Mouse (Mus musculus) ovary, adult 18-20 months (tissue): ENCODE measurements at regions not wholly inside any gene's neighbourhood (a gene's known extent, or its start where the extent isn't known, plus 50 kb on each side); places are given as distances from the start of the nearest gene placed in this dataset.
"Not testable (repeated sequence)": the region's sequence is repeated elsewhere in the genome, so short reads cannot be mapped to it uniquely, and the experiment has no call there.

Experiments used
- DNase-seq: peaks from one replicate; pipeline ENCODE4 v3.0.0; 2022; ENCODE audit warnings: low spot score, mixed read lengths

GRCm38 (mm10) chr13:72280871-72281270 is 317.3 kb upstream of the Irx1 start:
- DNase-seq: no peak

- DNase-seq: no peak
These were observed 319.2 kb upstream of the Irx1 start for GRCm38 (mm10) chr13:72282764-72283163.

DNA sequence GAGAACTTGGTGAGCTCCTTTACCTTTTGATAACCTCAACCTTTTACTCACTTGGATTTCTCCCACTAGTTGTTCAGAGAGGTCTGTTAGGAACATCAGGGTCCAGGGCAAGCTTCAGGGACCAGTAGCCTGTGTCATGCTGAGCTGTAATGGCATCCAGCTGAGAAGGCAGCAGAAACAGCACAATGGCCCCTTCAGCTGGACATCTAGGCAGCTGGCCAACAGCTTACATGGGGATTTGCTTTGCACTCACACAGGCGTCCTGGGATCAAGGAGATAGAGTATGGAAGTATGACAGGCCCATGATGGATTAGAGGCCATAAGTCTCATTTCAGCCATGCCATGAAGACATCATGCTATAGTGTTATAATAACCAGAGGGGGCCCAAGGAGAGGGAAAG is 320.2 kb upstream of the Irx1 start:
- DNase-seq: no peak

DNA sequence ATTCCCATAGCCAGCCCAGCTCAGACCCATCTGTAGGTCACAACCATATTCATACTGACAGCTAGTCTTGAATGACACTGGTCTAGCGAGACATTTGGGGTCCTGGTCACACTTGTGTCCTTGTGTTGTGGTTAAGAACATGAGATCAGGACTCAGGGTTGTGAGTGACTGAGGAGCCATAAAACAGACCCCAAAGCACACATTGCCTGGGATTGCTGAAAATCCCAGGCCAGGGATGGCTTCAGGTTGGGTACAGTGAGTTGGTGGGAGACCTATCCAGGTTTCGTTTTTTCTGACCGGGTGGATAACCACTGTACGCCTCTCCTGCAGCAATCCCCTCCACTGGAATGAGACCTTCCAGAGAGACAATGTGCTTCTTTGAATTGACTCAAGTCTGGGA is 322.8 kb upstream of the Irx1 start:
- DNase-seq: no peak

GRCm38 (mm10) chr13:72288381-72289092 is 325.0 kb upstream of the Irx1 start:
- DNase-seq: no peak

- DNase-seq: no peak
These were observed 325.6 kb upstream of the Irx1 start for GRCm38 (mm10) chr13:72289093-72289501.

DNA sequence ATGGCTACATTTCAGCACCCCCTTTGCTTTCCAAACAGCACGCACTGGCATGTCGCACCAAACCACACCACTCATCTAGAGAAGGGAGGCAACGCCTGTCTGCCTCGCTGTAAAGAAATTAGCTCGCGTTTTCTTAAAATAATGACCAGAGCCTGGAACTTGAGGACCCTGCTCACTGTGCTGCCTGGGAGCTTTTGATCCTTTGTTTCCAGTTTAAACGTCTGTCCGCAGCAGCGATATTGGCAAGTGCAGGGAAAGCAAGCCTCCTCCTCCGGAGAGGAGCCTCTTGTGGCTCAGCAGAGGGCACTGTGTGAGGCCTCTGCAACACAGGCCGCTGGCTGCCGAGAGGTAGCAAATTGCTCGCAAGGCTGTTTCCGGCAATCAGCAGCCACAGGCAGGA is 328.8 kb upstream of the Irx1 start:
- no peak for DNase-seq

DNA sequence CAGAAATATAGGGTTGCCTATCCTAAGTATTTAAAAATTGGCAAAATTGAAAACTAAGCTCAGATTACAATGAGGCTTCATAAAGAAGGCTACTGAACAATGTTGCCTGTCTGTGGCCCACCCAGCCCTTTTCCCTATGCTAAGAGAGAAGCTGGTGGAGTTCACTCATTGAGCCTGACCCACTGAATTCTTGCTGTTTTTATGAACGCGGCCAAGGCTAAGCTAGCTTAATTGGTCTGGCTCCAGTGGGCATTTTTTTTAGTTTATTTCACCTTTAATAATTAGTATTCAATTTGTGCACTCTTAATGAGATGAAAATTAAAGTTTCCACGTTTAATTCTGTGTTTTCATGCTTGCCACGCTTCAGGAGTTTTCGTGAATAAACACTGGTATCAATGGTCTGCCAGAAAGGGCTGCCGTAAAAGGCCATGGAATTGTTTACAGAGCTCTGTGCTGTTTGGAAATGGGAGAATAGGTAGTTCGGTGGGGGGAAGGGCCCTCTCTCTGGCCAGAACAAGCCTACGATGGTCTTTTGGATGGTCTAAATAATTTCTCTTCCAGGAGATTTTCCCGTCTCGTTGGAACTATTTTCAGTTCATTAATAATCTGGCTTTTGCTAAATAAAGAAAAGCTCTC is 329.7 kb upstream of the Irx1 start:
- no peak for DNase-seq

- no peak for DNase-seq
These were observed 330.3 kb upstream of the Irx2 start for GRCm38 (mm10) chr13:72298264-72298870.

GRCm38 (mm10) chr13:72299660-72300059 is 329.0 kb upstream of the Irx2 start:
- DNase-seq: no peak

GRCm38 (mm10) chr13:72301114-72301513 is 327.5 kb upstream of the Irx2 start:
- DNase-seq: no peak

- no peak for DNase-seq
These were observed 326.8 kb upstream of the Irx2 start for GRCm38 (mm10) chr13:72301841-72302240.

- DNase-seq: no peak
These were observed 326.0 kb upstream of the Irx2 start for GRCm38 (mm10) chr13:72302436-72303125.

- no peak for DNase-seq
These were observed 325.4 kb upstream of the Irx2 start for GRCm38 (mm10) chr13:72303126-72303760.

GRCm38 (mm10) chr13:72324041-72324690 is 304.5 kb upstream of the Irx2 start:
- DNase-seq: no peak

- not testable (repeated sequence) for DNase-seq
These were observed 302.4 kb upstream of the Irx2 start for GRCm38 (mm10) chr13:72326201-72326600.

DNA sequence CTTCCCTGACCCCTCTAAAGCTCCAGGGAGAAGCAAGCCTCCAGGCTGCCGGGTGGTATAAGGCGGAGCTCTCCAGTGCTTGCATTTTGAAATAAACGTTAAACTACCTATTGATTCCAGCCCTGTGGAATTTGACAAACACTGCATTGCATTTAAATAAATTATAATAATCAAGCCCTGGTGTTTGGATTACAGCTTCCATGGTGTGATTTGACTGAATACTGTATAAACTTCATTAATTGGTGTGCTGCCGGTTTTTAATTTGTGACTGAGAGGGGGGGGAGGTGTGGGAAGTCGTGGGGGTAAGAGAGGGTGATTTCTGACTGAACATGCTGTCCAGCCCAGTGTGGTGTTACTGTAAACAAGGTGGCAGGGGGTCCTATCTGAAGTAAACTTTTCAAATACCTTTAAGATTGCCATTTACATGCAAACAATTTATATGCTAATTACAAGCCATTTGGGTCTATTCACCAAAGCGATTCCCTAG is 282.9 kb upstream of the Irx2 start:
- DNase-seq: no peak

DNA sequence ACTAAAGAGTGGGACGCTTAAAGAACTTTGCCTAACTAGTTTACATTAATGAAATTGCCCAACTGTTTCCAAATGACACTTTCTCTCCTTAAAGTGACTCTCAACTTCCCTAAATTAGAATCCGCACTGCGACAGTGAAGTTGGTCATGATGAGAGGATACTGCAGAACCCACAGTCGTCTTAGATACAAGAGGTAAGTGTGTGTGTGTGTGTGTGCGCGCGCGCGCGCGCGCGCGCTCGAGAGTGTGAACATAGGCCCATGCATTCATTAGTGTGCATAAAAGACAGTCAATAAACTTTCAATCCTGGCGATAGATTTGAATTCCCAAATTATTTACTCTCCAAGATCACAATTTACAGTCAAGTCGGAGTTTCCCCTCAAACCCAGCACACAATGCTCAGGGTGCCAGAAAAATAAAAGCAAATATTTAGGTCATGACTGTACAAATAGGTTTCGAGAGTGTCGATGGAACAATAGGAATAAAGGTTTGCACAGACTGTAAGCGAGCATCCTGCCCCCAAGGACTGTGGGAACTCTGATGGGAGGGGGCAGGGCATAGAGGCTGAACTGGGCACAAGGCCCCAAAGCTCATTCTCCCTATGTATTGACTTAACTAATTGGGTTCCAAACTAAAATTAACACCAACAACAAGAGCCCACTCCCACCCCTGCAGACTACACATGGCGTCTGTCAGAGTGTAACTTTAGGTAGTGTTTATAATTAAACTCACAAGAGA is 282.2 kb upstream of the Irx2 start:
- no peak for DNase-seq

- DNase-seq: no peak
These were observed 281.6 kb upstream of the Irx2 start for GRCm38 (mm10) chr13:72346944-72347586.

DNA sequence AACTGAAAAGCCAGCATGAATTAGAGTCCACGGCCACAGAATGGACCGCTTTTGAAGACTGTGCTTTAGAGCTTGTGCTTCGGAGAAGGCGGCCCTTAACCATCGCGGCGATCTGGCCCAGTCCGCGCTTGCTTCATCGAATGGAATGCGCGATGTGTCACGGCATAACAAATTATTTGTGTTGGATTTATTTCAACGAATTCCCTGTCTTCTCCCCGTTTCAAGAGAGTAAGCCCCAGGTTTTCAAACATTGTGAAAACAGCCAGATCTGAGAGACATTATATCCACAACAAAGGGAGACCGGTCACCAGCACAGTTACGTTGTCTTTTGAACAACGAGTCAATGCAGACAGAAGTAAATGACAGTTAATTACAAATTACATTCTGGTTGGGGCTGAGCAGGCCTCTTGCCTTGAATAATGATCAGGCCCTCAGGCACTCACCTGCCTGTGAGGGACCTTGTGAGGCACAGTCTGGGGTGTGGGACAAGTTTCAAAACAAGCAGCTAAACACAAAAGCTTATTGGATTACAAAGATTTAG is 275.9 kb upstream of the Irx2 start:
- no peak for DNase-seq
